Mouse (Mus musculus): Measurements from ENCODE around the gene Hoxb9.

Gene Hoxb9

GRCm38 (mm10) chr11:96270996-96271540 lies at the start of gene Hoxb9:
Gene Hoxb9, plus strand, starts transcription at chr11:96271457.
- DNase-seq (ENCODE audit: low spot score), result no peak

- DNase-seq (ENCODE audit: low spot score), result no peak
Observed at GRCm38 (mm10) chr11:96223813-96224212, 47.4 kb upstream of the Hoxb9 start.

GRCm38 (mm10) chr11:96227676-96228075 lies 43.6 kb upstream of the Hoxb9 start:
- DNase-seq (ENCODE audit: low spot score), result peak; percentile 42

- DNase-seq (ENCODE audit: low spot score), result peak; percentile 57
Observed at GRCm38 (mm10) chr11:96234906-96235305, 36.4 kb upstream of the Hoxb9 start.

GRCm38 (mm10) chr11:96240211-96240610 lies 31.0 kb upstream of the Hoxb9 start:
- peak; percentile 75 for DNase-seq (ENCODE audit: low spot score)

GRCm38 (mm10) chr11:96250901-96251300 lies 20.4 kb upstream of the Hoxb9 start:
- no peak for DNase-seq (ENCODE audit: low spot score)

GRCm38 (mm10) chr11:96251480-96252031 lies 19.7 kb upstream of the Hoxb9 start:
- DNase-seq (ENCODE audit: low spot score), result no peak

GRCm38 (mm10) chr11:96252541-96253120 lies 18.6 kb upstream of the Hoxb9 start:
- no peak for DNase-seq (ENCODE audit: low spot score)

- no peak for DNase-seq (ENCODE audit: low spot score)
Observed at GRCm38 (mm10) chr11:96254221-96254620, 17.0 kb upstream of the Hoxb9 start.

- no peak for DNase-seq (ENCODE audit: low spot score)
Observed at GRCm38 (mm10) chr11:96255111-96255995, 15.9 kb upstream of the Hoxb9 start.

- DNase-seq (ENCODE audit: low spot score), result no peak
Observed at GRCm38 (mm10) chr11:96255996-96256445, 15.2 kb upstream of the Hoxb9 start.

- no peak for DNase-seq (ENCODE audit: low spot score)
Observed at GRCm38 (mm10) chr11:96257141-96257540, 14.1 kb upstream of the Hoxb9 start.

GRCm38 (mm10) chr11:96259038-96259437 lies 12.2 kb upstream of the Hoxb9 start:
- no peak for DNase-seq (ENCODE audit: low spot score)

GRCm38 (mm10) chr11:96259511-96259910 lies 11.7 kb upstream of the Hoxb9 start:
- DNase-seq (ENCODE audit: low spot score), result no peak

GRCm38 (mm10) chr11:96260310-96260970 lies 10.8 kb upstream of the Hoxb9 start:
- DNase-seq (ENCODE audit: low spot score), result peak; percentile 16

GRCm38 (mm10) chr11:96261323-96261890 lies 9.8 kb upstream of the Hoxb9 start:
- DNase-seq (ENCODE audit: low spot score), result no peak

GRCm38 (mm10) chr11:96262262-96262830 lies 8.9 kb upstream of the Hoxb9 start:
- DNase-seq (ENCODE audit: low spot score), result no peak

- no peak for DNase-seq (ENCODE audit: low spot score)
Observed at GRCm38 (mm10) chr11:96263636-96264389, 7.4 kb upstream of the Hoxb9 start.

GRCm38 (mm10) chr11:96264390-96265020 lies 6.8 kb upstream of the Hoxb9 start:
- DNase-seq (ENCODE audit: low spot score), result no peak

GRCm38 (mm10) chr11:96265954-96266353 lies 5.3 kb upstream of the Hoxb9 start:
- DNase-seq (ENCODE audit: low spot score), result peak; percentile 44
